Mouse (Mus musculus): Measurements from ENCODE around the gene Pink1. TPM values are rescaled to one million over a fixed set of nuclear protein-coding genes. Genes with fewer than 3 reads are reported as not detected.

Pink1 gene
- polyA plus RNA-seq (2016; fragmentation: Nextera tagmentation; extraction: Ambion mirVana), result 69.1 and 71.8 TPM in 2 replicates

GRCm38 (mm10) chr4:138326077-138326695, at the start of gene Pink1:
Gene Pink1 (minus strand): TSS chr4:138326307.
- H3K4me2 ChIP-seq (replicated peaks), result peak within 1 kb of the TSS; percentile 61
- 3% methylated on average over 40 of the region's 41 CpGs for WGBS
- peaks cover 21% of the 10 kb centered on the region for H3K4me1 ChIP-seq
- peak; percentile 71 for ATAC-seq (ENCODE audit: low FRiP score, low read depth)
- peak within 1 kb of the TSS; percentile 96 for H3K27ac ChIP-seq (replicated peaks)
- H3K36me3 ChIP-seq, result no peaks in the 10 kb centered on the region
- H3K9me3 ChIP-seq, result no peaks in the 10 kb centered on the region
- H3K4me3 ChIP-seq, result peak within 1 kb of the TSS; percentile 90
- peak within 1 kb of the TSS; percentile 76 for H3K9ac ChIP-seq (replicated peaks)
- peaks cover 8% of the 10 kb centered on the region; the same call in 1 of the 2 replicates for H3K27me3 ChIP-seq

- no peak for ATAC-seq (ENCODE audit: low FRiP score, low read depth)
- 84% methylated on average over 3 of the region's 3 CpGs for WGBS
These were observed 49.0 kb upstream of the Pink1 start for GRCm38 (mm10) chr4:138375117-138375516.

DNA sequence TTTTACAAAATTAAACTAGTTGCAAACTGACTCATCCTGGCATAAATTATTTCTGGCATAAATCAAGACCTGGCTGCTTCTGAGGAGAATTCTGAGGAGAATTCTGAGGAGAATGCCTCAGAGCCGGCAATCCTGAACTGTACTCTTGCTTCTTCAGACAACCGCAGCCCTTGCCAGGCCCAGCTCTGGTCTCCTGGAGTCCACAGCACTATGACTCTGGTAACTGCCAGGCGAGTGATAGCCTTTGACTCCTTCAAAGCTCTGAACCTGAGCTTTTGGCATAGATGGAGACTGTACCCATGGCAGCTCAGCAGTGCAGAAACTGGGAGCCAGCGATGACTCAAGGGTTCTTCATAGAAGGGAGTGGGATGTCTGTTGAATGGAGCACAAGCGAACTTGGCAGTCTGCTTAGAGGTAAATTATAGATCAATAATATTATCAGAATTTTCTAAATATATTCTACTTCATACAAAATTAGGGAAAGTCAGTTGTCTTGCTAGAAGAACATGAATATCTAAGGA, 44.9 kb upstream of the Pink1 start:
- Histone ChIP-seq H3K36me3 (no peaks in the 10 kb centered on the region), H3K4me2 (replicated peaks) (no peak overlapping the region), H3K4me3 (no peak overlapping the region), H3K27ac (replicated peaks) (no peak overlapping the region), H3K4me1 (peaks cover 12% of the 10 kb centered on the region), H3K27me3 (peaks cover 33% of the 10 kb centered on the region), H3K9me3 (no peaks in the 10 kb centered on the region), H3K9ac (replicated peaks) (no peak overlapping the region)
- WGBS, result 81% methylated on average over 5 of the region's 5 CpGs
- ATAC-seq (ENCODE audit: low FRiP score, low read depth), result no peak

More at GRCm38 (mm10) chr4:138375117-138375516, 49.0 kb upstream of the Pink1 start:
- Histone ChIP-seq H3K27me3 (no peaks in the 10 kb centered on the region), H3K36me3 (no peaks in the 10 kb centered on the region), H3K4me2 (replicated peaks) (no peak overlapping the region), H3K9me3 (no peaks in the 10 kb centered on the region), H3K4me3 (no peak overlapping the region), H3K4me1 (peaks cover 6% of the 10 kb centered on the region), H3K9ac (replicated peaks) (no peak overlapping the region), H3K27ac (replicated peaks) (no peak overlapping the region)

GRCm38 (mm10) chr4:138368498-138369260, 42.6 kb upstream of the Pink1 start:
- Histone ChIP-seq H3K36me3 (no peaks in the 10 kb centered on the region), H3K27ac (replicated peaks) (no peak overlapping the region), H3K4me2 (replicated peaks) (no peak overlapping the region), H3K9me3 (no peaks in the 10 kb centered on the region), H3K27me3 (peaks cover 41% of the 10 kb centered on the region), H3K4me3 (no peak overlapping the region), H3K4me1 (peaks cover 12% of the 10 kb centered on the region), H3K9ac (replicated peaks) (no peak overlapping the region)
- WGBS, result 87% methylated on average over 12 of the region's 12 CpGs
- ATAC-seq (ENCODE audit: low FRiP score, low read depth), result no peak

- WGBS, result 11% methylated on average over 34 of the region's 34 CpGs
- Histone ChIP-seq H3K36me3 (no peaks in the 10 kb centered on the region), H3K4me3 (peak within 1 kb of the TSS; percentile 33), H3K9me3 (no peaks in the 10 kb centered on the region), H3K4me1 (peaks cover 12% of the 10 kb centered on the region), H3K4me2 (replicated peaks) (peak within 1 kb of the TSS; percentile 61), H3K27me3 (peaks cover 41% of the 10 kb centered on the region), H3K27ac (replicated peaks) (no peak within 1 kb of the TSS), H3K9ac (replicated peaks) (peak within 1 kb of the TSS; percentile 43)
- ATAC-seq (ENCODE audit: low FRiP score, low read depth), result peak; percentile 65; the same call in 1 of the 2 replicates
These were observed 41.8 kb upstream of the Pink1 start, which contains the start of gene Cda for GRCm38 (mm10) chr4:138367641-138368497. Gene Cda (minus strand): TSS chr4:138367992.

GRCm38 (mm10) chr4:138366561-138366960, 40.5 kb upstream of the Pink1 start:
- 77% methylated on average over 2 of the region's 2 CpGs for WGBS
- H3K4me3 ChIP-seq, result no peak overlapping the region
- no peak for ATAC-seq (ENCODE audit: low FRiP score, low read depth)
- H3K27me3 ChIP-seq, result peaks cover 45% of the 10 kb centered on the region
- H3K36me3 ChIP-seq, result no peaks in the 10 kb centered on the region
- no peaks in the 10 kb centered on the region for H3K9me3 ChIP-seq
- H3K27ac ChIP-seq (replicated peaks), result no peak overlapping the region
- H3K4me2 ChIP-seq (replicated peaks), result no peak overlapping the region
- no peak overlapping the region for H3K9ac ChIP-seq (replicated peaks)
- peaks cover 15% of the 10 kb centered on the region for H3K4me1 ChIP-seq

- no peak overlapping the region for H3K9ac ChIP-seq (replicated peaks)
- 74% methylated on average over 5 of the region's 5 CpGs for WGBS
- H3K27ac ChIP-seq (replicated peaks), result no peak overlapping the region
- H3K4me2 ChIP-seq (replicated peaks), result no peak overlapping the region
- ATAC-seq (ENCODE audit: low FRiP score, low read depth), result no peak
- peaks cover 42% of the 10 kb centered on the region for H3K27me3 ChIP-seq
- H3K4me3 ChIP-seq, result no peak overlapping the region
- no peaks in the 10 kb centered on the region for H3K9me3 ChIP-seq
- H3K36me3 ChIP-seq, result no peaks in the 10 kb centered on the region
- peaks cover 21% of the 10 kb centered on the region for H3K4me1 ChIP-seq
These were observed 37.4 kb upstream of the Pink1 start for GRCm38 (mm10) chr4:138363511-138363910.

DNA sequence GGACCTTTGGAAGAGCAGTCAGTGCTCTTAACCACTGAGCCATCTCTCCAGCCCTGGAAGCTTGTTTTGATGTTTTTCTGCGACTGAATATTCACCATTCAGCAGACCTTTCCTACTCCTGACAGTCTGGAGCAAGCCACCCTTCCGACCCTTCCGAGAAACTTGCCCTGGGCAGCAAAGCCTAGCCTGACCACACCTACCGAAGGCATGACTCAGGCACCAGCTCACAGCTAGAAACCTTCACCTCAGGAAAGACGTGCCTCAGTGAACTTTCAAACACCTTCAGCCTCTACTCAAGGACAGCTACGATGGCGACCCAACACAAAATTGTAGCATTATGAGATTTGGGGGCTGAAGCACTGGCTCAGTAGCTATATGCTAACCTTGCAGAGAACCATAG, 36.8 kb upstream of the Pink1 start:
- WGBS, result 82% methylated on average over 7 of the region's 7 CpGs
- Histone ChIP-seq H3K36me3 (no peaks in the 10 kb centered on the region), H3K27ac (replicated peaks) (no peak overlapping the region), H3K4me2 (replicated peaks) (no peak overlapping the region), H3K4me1 (peaks cover 15% of the 10 kb centered on the region), H3K4me3 (no peak overlapping the region), H3K27me3 (peaks cover 36% of the 10 kb centered on the region), H3K9me3 (no peaks in the 10 kb centered on the region), H3K9ac (replicated peaks) (no peak overlapping the region)
- ATAC-seq (ENCODE audit: low FRiP score, low read depth), result no peak

- H3K27me3 ChIP-seq, result peaks cover 21% of the 10 kb centered on the region
- H3K36me3 ChIP-seq, result no peaks in the 10 kb centered on the region
- 0 out of 2 replicates have a peak overlapping the region, but pooled peaks have one; percentile 7 for H3K27ac ChIP-seq (replicated peaks)
- WGBS, result 9% methylated on average over 11 of the region's 11 CpGs
- no peak for ATAC-seq (ENCODE audit: low FRiP score, low read depth)
- no peak overlapping the region for H3K4me3 ChIP-seq
- H3K4me2 ChIP-seq (replicated peaks), result peak overlapping the region; percentile 27
- 0 out of 2 replicates have a peak overlapping the region, but pooled peaks have one; percentile 12 for H3K9ac ChIP-seq (replicated peaks)
- H3K9me3 ChIP-seq, result no peaks in the 10 kb centered on the region
- H3K4me1 ChIP-seq, result peaks cover 9% of the 10 kb centered on the region
These were observed 35.3 kb upstream of the Pink1 start for GRCm38 (mm10) chr4:138361370-138361821.

DNA sequence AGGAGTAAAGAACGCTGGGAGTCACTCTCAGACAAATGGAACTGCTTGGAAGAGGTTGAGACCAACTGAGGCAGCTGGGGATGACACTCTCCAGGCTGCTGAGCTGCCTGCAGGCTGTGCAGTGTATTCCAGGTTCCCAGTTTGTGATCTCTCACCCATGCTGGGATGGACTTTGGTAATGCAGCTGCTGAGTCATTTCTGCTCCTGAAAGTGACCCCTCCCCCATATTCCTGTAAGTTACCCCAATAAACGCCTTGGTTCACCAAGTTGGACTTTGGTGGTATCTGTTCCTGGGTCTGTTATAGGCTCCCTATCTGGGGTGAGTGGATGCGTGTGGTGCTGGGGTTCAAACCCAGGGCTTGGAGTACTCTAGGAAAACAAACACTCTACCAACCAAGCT, 32.1 kb upstream of the Pink1 start:
- WGBS, result 76% methylated on average over 3 of the region's 3 CpGs
- Histone ChIP-seq H3K36me3 (no peaks in the 10 kb centered on the region), H3K4me1 (peaks cover 9% of the 10 kb centered on the region), H3K27ac (replicated peaks) (no peak overlapping the region), H3K9me3 (no peaks in the 10 kb centered on the region), H3K27me3 (peaks cover 10% of the 10 kb centered on the region; the same call in 1 of the 2 replicates), H3K4me2 (replicated peaks) (no peak overlapping the region), H3K9ac (replicated peaks) (no peak overlapping the region), H3K4me3 (no peak overlapping the region)
- ATAC-seq (ENCODE audit: low FRiP score, low read depth), result no peak

DNA sequence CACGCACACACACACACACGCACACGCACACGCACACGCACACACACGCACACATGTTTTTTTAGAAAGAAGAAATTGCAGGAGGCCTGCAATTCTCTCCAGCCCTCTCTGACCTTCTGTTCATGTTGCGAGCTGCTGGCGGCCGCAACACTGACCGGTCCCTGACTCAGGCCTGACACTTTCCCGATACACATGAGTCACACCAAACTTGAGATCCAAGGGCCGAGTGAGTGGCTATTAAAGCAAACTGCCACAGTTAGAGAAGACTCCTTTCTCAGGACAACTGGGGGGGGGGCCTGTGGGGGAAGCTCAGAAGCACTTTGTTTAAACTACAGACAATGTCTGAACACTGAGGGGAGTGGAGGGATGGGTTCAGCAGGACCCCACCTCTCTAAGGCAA, 30.4 kb upstream of the Pink1 start:
- H3K36me3 ChIP-seq, result no peaks in the 10 kb centered on the region

More for the DNA sequence above, 30.4 kb upstream of the Pink1 start:
- Histone ChIP-seq H3K9ac (replicated peaks) (no peak overlapping the region), H3K9me3 (no peaks in the 10 kb centered on the region), H3K4me3 (no peak overlapping the region), H3K27me3 (peaks cover 5% of the 10 kb centered on the region; the same call in 1 of the 2 replicates), H3K4me2 (replicated peaks) (no peak overlapping the region), H3K27ac (replicated peaks) (no peak overlapping the region), H3K4me1 (peaks cover 6% of the 10 kb centered on the region)
- no peak for ATAC-seq (ENCODE audit: low FRiP score, low read depth)
- 93% methylated on average over 12 of the region's 12 CpGs for WGBS
